Mouse (Mus musculus): ENCODE results near the gene Mecom.

The Mecom gene

DNA sequence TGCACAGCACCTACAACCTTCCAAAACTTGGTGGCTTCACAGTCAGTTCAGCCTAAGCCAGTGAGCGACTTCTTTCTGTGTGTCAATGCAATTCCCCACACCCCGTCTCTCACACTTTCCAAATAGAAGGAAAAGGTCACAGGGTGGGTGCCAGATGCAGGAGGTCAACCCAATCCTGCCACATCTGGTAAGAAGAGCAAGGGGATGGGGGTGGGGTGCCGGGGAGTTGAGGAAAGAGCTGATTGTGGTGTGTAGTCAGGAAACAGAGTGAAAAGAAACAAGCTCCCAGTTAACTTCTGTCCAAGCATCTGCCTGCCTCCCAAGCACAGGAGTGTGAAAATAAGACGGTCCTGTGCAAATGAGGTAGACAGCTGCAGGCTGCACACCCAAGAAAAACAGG is 408.1 kb downstream of the Mecom start:
- DNase-seq: no peak

DNA sequence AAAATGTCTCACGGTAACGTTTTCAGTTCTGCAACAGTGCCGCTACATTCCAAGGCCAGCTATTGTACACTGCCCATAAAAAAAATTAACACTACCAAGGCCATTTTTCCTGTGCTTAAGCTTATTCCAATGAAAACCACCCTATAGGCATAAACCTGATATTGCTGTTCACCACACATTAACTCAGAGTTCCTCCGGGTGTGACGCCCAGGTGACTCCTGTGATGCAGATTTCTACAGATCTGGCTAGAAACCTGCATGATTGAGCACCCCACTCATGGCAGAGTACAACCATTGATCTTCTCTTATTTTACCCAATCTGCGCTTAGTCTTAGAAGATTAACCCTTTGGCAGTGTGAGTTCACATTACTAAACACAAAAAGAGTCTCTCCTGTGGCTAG is 409.2 kb downstream of the Mecom start:
- DNase-seq: no peak

DNA sequence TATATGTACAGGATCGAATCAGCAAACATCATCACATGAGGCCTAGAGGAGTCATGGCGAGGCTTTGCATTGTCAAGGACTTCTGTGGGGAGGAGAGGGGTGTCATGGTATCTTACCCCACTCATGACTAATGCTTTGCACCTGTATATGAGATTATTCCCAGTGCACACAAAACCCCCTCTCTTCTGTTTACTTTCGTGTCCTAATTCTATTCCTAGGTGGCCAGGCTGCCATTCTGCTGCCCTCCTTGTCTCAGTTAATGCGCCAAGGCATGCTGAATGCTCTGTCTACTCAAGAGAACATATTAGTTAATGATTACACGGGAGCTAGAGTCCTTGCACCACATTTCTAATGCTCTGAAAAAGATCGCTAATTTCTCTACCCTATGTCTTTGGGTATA is 412.0 kb downstream of the Mecom start:
- no peak for DNase-seq

DNA sequence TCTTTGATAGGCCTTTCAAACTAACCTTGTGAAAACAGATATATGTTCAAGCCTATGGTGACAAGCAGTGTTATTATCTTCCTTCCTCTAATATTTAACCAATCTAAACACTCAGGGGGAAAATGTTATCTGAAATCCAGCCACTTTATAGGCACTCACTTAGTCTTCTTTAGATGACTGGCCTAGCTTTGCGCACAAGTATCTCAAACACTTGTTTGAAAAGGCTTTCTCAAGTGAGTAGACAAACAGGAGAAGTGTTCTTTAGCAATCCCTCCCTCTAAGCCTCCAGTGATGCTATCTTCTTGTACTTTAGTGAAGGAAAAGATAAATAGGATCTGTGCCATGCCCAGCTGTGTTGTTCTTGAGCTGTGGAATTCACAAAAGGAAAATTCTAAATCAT is 412.7 kb downstream of the Mecom start:
- no peak for DNase-seq

DNA sequence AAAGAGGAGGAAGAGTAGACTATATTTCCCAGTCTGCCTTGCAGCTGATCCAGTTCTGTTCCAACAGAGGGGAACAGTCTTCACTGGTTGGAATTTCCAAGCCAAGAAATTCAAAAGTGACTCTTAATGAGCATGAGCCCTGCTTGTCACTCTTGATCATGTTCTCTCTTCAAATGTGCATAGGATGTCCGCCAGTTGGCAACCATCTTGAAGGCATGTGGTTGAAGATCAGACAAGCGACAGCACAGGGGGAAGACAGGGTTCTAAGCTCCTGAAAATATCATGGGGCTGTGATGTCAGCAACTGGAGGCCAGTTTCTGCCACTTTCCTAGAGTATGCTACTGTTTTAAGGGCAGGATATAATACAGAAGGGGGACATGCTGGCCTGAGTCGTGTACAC is 414.8 kb downstream of the Mecom start:
- no peak for DNase-seq

DNA sequence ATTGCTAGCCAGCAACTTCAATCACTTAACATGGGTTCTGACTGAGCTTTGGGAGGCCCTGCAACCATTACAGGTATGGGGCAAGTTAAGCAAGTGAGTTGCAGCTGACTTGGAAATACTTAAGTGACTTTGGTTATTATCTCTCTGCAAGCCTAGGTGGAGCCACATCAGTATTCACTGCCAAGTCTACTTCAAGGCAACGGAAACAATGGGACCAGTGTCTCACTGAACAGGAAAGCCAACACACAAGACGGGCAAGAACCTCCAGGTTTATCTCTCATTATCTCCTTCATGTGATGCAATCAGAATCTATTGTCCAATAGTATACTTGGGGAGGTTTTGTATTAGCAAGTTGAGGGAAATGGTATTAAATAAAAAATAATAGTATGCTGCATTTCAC is 415.4 kb downstream of the Mecom start:
- DNase-seq: no peak

DNA sequence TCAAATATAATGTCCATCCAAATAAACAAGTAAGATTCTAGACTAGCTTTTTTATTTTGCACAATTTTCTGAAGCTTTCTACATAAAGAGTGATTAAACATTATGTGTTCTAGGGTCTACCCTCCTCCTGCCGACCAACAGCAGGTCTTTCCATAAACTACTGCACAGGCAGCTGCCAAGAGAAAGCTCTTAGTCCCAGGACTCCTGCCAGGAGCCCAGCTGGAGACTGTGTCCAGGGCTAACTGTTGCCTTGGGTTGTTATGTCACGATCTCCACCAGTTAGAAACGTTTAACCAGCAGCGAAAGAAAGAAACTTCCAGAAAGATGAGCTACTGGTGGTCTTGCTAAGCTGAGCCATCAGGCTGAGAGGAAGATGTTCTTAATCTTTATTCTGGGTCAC is 417.3 kb downstream of the Mecom start:
- DNase-seq: no peak

DNA sequence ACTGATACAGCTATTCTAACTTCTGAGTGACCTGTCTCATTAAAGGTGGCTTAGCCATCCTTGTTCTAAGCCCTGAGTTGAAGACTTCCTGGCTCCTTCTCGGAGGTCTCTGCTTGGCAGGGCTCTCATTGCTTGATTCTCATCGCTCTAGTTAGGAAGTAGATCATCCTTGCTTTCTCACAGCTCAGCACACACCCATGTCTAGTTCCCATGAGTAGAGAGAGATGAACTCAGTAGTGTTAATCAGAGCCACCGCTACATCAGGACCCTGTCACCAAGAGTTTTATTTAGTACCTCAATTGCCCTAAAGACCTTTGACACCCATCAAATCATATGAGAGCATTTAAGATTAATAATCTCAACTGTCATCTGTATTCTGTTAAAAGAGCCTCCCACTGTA is 425.2 kb downstream of the Mecom start:
- no peak for DNase-seq

DNA sequence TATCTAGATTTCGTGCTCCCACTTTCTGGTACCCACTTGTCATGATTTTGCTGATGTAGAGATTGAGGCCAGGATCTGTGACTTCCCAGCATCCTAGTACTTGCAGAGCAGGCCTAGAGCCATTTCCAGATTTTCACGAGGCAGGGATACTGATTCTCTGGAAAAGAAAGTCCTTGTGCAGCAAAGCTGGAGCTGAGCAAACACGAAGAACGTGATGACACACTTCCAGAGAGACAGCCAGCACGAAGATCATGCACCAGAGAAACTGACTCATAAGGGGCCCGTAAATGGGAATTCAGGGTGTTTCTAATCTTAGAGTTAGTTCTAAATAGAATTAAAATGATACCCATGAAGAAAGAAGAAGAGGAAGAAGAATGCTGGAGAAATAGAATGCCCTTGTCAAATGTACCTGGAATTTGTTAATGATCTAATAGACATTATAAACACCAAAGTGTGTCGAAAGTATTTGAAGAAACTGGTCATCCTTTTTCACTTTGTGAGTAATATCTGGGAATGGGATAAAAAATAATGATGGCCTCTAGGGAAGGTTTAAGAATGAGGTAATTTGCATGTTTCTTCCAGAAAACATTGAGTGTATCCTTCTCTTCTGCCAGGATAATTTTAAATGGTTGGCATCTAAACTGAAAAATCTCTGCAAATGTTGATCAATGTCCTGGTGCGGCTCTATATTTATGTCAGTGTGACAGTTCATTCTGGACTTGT is 426.9 kb downstream of the Mecom start:
- DNase-seq: no peak

DNA sequence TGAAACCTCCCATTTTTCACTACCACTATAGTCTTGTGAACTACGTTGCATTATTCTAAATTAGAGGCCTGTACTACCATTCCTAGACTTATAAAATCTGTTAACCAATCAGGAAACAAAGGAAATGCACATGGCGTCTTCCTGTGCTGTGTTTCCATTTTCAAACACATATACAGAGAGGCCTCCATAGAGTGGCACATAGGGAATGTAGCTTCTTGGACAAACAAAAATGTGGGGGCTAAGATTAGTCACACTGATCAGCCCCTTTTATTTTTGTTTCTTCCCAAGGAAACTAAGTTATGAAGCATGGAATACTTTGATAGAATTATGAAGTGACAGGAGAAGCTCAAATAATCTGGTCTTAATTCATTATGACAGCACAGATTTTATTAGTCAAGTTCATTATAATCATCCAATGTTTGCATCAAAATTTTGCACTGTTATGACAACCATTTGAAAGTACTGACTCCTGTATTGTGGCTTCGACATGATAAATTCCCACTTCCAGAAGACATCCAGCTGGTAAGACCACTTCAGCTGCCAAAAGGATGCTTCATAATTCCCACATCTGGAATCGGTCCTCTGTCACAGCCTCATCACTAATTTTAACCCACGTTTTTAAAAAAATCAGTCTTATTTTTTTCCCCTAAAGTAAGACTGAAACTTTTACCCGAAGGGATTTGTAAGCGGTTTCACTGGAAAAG is 429.1 kb downstream of the Mecom start:
- DNase-seq: no peak

DNA sequence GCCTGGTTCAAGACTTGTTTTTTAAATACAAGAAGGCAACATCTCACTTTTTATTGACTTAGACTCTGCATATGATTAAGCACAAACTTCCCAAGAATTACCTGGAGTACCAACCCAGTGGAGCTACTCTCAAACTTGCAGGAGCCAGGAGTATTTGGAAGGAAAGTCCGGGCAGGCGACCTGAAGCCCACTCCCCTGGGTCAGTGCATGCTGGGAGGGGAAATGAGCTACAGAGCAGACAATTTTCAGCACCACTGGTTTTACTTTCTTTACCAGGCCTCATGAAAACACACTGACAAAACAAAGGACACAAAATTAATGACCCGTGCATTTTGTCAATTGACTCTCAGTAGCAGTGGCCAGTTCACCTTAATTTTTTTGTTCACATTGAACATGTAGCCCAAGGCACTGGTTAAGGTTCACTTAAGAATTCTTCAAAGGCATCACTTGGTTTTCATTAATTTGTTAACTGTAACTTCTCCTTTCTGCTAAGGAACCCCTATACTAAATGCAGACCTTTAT is 434.5 kb downstream of the Mecom start:
- DNase-seq: no peak

DNA sequence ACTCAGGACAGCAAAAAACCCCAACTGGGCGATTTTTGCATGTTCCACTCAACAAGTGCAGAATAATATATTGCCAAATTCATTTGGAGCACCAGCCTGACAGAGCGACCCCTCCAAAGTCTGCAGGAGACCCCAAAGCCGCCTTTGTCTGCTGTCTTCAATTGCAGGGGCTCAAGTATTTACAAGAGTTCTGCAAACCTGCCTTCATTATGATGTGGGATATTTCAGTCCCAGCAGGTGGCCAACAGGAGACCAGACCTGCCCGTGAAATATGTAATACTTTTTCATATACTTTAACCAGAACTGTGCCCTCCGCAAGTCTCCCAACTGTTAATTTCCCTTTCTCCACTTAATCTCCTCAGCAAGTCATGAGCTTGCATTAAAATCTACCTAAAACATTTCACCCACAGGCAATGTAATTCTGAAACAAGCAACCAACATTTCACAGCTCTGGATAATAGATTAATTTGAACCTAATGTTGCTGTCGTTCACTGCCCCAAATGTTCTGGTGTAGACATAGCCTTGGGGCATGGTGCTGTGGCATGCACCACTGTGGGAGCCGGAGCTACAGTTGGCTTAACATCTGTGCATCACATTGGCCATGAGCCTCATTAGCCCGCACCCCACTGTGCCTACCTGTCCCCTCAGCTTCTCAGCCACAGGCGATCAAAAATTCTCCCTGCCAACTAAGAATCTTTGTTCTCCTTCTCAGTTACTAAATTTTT is 439.7 kb downstream of the Mecom start:
- DNase-seq: peak; percentile 54

DNA sequence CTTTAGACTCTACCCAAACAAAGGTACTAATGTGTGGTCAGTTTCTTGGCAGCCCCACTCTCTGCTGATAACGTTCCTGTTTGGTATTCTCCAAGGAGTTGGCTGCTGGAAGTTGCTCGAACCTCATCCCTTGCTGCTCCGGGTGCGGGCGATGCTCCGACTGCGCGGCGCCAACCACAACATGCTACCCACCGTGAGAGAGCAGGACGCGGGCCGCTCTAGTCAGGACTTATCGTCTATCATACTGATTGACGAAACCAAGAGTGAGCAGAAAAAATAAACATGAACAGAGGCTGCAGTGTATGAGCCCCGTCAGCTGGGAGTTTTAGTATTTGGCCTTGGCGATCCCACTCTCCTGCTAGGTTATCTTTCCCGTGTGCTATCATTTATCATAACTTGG is 441.3 kb downstream of the Mecom start:
- DNase-seq: no peak

DNA sequence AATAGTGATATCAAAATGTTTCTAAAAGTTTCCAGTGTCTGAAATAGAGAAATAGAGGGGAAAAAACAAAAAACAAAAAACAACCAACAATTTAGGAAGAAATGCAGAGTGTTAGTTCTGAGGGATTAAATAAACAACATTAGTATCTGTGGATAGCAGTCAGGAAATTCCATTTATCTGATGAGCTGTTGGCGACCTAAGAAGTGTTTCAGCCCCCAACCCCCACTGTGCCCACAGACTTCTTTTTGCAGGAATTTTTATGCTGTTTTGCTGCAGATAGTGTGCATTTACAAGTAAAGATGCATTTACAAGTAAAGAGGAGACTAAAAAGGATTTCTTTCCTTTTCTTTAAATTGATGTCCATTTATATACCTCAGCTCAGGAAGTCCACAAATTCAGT is 441.9 kb downstream of the Mecom start:
- DNase-seq: no peak

DNA sequence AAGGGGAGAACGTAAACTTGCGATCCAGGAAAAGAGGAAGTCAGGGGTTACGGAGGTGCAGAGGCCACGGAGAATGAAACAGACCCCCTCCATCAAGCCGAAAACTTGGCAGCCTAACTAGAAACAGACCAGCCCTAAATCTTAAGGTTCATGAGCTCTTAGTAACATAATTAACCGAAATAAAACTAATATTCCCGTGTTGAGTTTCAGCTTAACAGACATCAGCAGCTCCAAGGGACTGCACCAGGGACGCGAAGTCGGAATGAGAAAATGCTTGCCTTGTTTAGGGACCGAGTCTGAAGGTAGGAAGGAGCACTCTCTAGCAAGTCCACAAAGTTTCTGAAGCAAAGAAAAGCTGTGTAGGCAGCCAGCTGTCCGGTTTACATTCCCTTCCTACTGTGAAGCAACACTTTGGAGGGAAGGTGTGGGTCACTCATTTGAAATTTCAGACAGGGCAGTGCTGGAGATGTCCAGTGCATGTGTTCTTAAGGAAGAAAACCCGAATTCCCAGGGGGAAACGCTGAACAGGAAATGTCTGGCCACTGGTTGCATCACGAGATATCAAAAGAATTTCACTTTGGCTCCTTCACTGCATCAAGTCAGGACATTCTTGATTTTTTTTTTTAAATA is 442.5 kb downstream of the Mecom start:
- peak; percentile 42 for DNase-seq

DNA sequence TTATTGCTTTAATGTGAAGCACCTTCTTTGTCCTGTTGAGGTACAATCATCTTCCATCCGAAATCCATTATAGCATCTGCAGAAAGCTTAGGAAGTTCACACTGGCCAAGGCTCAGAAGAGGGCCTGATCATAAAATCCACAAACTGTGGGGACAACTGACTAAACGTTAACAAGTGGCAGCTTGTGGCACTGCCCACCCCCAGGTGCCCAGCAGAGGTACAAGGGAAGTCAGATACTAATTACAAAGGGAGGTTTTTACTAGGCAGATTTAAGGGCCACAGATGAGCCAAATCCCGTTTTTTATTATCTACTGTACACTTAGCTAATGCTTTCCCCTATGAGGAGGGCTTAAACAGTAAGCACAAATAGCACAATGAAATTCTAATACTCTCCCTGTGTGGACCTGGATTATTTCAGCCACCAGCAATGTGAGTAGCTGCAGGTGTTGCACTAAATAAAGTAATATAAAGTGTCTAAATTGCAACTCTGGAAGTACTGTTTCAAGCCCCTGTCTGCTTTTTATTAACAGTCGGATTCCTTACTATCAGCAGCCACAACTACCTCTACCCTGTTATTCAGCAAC is 443.2 kb downstream of the Mecom start:
- DNase-seq: no peak

DNA sequence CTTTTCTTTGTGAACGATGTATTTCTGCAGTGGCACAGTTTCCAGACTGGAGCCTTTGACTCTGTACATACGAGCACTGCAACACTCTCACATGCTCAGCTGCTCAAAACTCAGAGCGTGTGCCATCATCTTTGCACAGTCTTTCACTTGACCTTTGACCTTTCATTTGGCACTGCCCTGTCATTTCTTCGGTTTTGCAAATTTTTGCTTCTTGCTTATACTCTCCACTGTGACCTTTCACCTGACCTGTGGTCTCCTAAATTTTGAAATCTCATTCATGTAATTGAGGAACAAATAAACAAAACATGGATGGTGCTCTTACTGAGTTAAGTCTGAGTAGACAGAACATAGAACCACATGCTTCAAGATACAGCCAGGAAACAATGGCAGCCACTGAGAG is 446.7 kb downstream of the Mecom start:
- DNase-seq: no peak

DNA sequence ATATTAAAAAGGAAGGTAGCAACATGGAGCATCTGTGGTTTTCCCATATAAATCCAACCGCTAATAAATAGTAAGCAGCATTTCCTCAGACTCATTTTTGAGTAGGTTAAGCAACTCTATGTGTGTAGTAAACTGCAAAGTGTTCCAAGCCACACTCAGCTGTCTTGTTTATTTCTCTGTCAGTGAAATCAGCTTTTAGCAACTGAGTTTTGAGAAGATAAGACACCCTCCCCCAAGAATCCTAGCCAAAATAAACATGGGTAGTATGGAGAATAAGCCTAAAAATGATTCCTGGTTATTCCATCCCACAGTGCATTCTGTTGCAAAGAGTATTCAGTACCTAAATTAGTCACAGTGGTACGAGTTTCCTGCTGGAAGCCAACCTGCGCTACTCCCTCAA is 450.1 kb downstream of the Mecom start:
- DNase-seq: no peak

DNA sequence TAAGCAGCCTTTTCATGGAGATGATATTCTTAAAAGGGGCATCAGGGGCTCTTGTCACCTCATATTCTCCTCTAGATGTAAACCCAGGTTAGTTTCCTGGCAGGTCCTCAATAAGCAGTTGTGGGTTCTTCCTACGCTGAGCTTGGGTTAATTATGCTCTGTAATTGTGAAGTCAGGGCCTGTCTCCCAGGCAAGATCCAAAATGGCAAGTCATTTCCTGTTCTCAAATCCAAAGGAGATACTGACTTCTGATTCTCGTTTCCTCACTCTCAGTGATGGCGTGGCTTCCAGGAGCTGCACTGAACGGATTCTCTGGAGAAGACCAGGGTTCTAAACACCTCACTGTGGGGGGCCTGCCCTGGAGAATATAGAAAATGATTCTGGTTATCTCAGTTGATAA is 450.7 kb downstream of the Mecom start:
- DNase-seq: no peak

DNA sequence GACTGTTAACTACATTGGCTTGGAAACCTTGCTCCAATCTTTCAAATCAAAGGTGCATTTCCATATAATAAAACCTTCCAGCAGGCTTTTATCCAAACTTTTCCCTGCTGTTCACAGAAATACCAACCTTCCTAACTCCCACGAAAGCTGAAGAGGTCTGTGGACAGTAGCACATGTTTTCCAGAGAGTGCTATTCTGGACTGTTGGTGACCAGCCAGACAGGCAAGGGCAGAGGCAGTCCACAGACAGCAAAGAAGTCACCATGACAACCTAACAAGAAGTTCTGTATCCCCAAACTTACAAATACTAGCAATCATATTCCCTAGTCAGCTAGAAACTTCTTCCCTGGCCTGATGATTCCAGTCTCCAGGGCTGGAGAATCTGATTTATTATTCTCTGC is 454.8 kb downstream of the Mecom start:
- no peak for DNase-seq

DNA sequence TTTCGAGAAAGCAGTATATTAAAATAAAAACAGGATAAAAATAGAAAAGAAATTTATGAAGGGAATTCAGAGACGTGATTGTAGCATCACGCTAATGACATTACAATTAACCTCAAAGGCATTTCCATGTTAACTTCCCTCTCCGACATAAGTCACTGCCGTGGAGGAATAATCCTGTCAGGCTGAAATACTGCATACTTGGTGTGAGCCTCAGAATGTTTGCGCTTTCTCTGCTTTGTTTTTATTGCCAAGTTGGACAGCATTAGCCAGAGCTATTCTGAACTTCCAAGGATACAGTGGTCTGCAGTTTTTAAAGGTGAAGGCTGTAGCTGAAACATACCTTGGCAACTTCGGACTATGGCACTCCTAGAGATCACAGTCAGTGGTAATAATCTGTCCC is 455.3 kb downstream of the Mecom start:
- no peak for DNase-seq

DNA sequence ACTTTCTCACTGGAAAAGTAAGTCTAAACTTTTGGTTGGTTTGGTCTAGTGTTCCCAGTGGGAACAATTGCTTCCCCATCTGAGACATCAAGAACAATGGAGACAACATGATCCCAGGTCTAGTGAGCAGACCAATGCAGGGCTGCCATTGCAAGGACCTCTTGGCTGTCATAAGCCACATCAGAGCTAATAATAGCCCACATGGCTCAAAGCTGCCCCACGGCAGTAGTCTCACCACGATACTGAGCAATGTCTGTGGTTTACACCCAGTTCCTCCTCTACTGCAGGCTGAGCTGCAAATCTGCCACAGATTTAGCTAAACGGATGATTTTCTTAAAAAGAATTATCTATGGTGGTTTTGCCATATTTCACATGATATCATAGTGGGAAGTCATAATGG is 455.9 kb downstream of the Mecom start:
- DNase-seq: no peak

DNA sequence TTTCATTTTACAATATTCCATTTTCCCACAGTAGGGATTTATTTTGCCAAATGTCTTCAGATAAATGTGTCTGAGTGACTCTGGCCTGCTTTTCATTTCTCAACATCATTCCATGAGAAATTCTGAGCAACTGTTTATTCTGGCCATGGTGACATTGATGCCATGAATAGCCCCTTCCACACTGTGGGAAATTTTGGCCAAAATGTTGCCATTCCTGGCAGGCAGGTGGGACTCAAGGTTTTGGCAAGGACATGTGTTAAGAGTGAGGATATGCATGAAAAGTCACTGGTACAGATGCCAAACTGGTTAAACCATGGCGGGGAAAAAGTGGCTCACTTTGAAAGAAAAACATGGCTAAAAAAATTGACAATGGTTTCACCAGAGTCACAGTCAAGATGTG is 456.4 kb downstream of the Mecom start:
- no peak for DNase-seq

Measured in kidney, adult 18-20 months (tissue).